Mouse (Mus musculus) layer of hippocampus, adult 18-20 months (tissue): ENCODE measurements at regions not wholly inside any gene's neighbourhood (a gene's known extent, or its start where the extent isn't known, plus 50 kb on each side); places are given as distances from the start of the nearest gene placed in this dataset.
A peak's percentile ranks its signal among the peaks of the same experiment; 100 is the strongest.

Source experiments
- DNase-seq, 2 experiments: peaks; one replicate each; pipeline ENCODE4 v3.0.0; 2022; ENCODE audit warnings: low spot score in 2 of 2

DNA sequence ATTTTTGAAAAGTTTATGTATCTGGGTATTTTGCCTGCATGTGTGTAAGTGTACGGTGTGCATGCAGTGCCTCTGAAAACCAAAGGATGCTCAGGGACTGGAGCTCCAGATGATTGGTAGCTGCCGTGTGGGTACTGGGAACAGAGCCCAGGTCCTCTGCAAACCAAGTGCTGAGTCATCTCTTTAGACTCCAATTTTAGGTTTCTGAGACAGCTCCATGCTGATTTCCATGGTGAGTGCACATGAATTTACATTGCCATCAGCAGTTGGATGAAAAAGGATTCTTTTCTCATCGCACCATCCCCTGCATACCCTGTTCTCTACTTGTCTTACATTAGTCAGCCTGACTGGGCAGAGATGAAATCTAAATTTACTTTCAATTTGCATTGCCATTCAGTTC is 122.1 kb upstream of the Otogl start:
- DNase-seq: peak; percentile 44 to 63

GRCm38 (mm10) chr10:108033317-108033795 is 121.4 kb upstream of the Otogl start:
- DNase-seq: no peak

DNA sequence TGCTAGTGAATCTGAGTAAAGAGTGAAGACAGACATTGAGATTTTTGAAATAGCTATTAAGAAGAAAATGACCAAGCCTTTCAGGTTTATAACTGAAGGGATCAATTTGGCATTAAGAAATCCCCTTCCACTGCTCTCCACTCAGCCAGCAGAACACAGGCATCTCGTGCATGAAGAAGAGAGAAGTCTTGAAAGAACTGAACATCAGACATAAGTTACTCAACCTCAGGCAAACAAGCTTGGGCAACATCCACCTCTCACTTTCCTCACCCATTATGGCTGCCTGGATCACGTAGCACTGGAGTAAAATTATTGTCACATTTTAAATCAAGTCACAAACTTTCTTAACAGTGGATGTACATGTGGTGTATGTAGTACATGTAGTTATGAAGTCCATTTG is 115.6 kb upstream of the Otogl start:
- DNase-seq: no peak

DNA sequence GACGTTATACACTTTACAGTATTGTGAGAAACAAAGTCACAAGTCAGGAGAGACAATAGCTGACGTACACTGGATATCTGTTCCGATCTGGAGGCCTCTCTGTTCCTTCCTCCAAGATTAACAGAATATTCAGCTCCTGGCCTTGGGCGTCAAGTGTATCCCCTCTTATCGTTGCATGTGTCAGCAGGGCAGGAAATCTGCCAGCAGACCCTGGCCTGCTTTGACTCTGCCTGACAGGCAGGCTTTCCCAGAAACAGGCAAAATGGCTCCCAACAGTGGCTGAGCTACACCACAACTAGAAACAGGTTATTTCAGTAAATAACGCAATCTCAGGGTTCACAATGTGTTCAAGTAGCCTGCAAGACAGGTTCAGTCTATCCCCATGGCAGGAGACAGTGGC is 112.3 kb upstream of the Otogl start:
- DNase-seq: no peak

DNA sequence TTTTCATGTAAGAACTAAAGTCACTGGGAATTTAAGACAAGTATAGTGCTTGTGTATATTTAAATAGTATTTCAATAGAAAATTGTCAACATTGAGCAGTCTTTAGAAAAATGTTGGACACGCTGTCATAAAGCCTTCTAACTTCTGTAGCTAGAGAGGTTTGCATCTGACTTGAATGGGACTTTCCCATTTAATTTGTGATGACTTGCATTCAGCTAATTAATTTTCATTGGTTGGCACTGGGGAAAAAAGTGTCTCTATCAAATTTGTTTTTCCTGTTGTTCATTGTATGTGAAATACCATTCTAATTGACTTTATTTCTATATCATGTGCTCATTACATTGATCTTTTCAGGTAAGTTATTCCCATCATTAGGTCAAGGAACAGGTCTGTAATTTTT is 104.6 kb upstream of the Otogl start:
- no peak for DNase-seq

DNA sequence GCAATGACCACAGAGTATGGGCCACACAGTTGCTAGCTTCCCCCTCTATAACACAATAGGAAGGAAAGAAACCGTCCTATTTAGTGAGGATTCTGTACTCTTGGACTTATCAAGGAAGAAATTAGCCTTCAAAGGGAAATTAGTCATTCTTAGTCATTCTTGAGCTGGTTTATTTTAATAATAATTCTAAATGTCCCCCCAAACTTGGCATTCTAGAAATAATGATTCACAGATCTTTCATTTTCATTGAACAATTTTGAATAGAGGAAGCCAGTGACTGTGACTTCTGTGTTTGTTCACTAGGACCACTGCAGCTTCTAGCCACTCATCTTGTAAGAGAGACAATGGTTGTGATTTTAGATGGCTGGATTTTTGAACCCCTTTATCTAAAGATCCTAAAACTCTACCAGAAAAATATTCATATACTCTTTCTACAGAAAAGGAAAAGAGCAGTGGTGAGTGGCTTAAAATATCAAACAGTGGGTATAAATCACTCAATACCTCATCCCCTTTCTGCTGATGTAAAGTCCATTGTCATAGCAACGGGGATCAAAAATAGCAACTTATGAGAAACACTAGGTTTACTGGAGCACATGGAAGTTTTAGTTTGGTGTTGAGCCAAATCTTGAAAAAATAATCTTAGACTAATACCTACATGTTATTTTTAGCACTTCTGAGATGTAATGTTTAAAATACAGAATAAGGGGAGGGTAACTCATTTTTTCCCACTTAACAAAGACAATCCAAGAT is 83.1 kb upstream of the Otogl start:
- no peak for DNase-seq

- peak in 1 of 2 experiments; percentile 34 for DNase-seq
Measured at GRCm38 (mm10) chr10:107992621-107993020, 80.7 kb upstream of the Otogl start.

DNA sequence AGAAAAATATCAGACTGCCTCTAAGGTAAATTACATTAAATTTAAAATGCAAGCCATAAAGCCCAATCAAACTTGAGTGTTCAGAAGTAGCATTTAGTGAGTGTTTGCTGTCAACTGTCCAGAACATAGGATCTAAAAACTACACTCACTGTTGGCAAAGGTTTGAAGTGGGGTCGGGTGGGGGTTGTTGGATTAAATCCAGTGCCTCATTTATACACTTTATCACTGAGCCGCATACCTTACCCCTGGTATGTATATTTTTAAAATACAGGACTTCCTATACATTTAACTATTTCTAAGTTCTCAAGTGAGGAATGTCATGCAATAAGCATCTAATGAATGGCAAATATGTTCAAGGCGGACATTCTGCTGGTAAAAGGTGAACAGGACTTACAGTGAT is 78.6 kb upstream of the Otogl start:
- DNase-seq: no peak

DNA sequence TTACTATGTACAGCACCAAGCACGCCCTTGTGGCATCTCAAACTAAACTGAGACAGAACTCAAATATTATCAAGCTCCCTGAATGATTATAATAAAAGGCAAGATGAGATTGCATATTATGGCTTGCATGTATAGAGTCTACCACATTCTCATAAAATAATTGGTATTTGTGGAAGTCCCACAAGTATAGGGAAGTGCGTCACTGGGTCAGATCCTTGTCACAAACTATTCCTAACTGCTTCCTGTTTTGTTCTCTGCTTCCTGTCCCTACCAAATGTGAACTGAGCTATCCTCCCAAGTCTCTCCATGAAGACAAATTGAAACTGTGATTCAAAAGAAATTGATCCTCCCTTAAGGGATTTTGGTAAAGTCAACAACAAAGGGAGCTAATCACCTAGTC is 78.0 kb upstream of the Otogl start:
- no peak for DNase-seq

DNA sequence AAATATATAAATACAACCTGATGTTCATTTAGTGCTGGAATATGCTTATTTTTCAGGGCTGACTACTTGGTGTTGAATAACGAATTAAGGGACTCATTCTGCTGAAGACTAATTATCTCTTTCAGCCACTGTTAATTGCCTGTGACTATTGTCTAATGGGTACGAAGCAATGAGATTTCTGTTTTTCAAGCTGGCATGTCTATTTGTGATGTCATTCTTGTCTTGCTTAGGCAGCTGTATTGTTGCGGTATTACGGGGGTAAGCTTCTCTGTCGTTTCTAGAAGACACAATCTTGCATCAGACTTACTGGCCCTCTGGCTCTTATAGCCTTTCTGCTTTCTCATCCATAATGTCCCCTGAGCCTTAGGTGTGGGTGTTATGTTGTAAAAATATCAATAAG is 70.7 kb upstream of the Otogl start:
- DNase-seq: no peak

DNA sequence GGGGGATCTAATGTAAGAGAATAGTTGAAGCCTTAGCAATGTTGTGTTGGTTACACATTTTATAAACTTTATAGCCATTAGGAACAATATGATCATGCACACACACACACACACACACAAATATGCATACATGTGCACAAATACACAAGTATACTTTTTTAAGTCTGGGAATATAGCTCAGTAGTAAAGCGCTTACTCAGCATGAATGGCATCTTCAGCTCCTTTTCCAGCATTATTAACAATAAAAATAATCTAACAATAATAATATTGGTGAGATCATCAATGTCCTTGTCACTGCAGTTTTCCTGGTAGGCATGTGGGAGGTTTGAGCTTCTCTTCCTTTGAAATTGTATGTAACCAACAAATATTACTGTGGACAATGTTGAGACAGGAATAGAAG is 70.1 kb upstream of the Otogl start:
- DNase-seq: no peak

- no peak for DNase-seq
Measured at GRCm38 (mm10) chr10:107976392-107976965, 64.5 kb upstream of the Otogl start.

GRCm38 (mm10) chr10:107971748-107972147 is 59.8 kb upstream of the Otogl start:
- no peak for DNase-seq

DNA sequence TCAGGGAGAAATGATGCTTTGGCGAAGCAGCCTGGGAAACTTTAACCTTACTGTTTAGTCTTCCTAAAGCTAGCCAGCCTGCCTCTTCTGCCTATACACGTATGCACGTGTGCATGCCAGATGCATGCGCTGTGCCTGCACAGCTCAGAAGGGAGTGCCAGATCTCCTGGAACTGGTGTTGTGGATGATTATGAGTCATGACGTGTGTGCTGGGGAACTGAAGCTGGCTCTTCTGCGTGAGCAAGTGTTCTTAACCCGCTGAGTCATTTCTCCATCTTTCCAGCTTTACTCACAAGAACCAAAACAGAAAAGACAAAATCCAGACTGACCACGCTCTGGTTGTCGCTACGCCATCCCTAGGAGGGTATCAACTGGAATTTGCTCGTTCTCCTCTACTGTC is 55.1 kb upstream of the Otogl start:
- peak in 1 of 2 experiments; percentile 12 for DNase-seq

DNA sequence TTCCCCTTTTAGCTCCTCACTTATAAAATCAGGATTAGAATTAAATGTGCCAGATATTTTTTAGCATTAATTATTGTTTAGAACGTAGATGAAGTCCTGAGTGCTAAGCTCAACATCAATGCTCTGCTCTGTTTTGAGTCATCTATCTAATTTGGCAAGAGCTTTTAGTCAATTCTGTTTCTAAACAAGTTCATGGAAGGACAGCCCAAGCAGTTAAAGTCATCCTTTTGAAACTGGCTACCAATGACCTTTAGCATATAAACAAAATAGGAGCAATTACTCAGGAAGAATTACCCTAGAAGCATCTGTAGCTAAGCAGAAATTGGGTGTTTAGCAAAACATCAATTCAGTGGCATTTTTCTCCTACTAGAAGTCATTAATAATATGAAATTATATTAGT is 52.1 kb upstream of the Otogl start:
- no peak for DNase-seq

DNA sequence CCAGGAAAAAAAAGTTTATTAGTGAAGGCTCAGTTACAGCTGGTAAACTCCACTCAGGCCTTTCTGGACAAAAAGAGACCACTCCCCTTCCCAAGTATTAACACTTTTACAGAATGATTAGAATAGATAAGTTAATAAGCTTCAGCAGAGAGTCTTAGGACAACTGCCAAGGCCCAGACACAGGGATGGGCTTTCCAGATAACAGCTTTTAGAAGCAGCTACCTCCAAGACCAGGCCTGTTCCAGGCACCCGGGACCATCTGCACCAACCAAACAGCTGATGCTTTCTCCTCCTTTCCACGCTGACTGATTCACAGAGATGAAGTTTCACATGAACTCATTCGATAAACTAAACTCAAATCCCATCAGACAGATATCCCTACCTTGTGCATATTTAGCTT is 50.2 kb upstream of the Otogl start:
- no peak for DNase-seq
